Mouse (Mus musculus): ENCODE data around the gene Rfx3. TPM values are rescaled to one million over a fixed set of nuclear protein-coding genes. Genes with fewer than 3 reads are reported as not detected.

Rfx3 gene
- 10 to 100 TPM; 76.3 to 82.1 TPM for total RNA-seq (2021)
- long read RNA-seq, experiment 1, partial matches to known transcripts: 0 of 12 reads
- long read RNA-seq, experiment 1, other reads (novel, unspliced or antisense): 11 of 12 reads
- long read RNA-seq, experiment 2, partial matches to known transcripts: 1 of 7 reads
- long read RNA-seq, experiment 2, other reads (novel, unspliced or antisense): 6 of 7 reads

DNA sequence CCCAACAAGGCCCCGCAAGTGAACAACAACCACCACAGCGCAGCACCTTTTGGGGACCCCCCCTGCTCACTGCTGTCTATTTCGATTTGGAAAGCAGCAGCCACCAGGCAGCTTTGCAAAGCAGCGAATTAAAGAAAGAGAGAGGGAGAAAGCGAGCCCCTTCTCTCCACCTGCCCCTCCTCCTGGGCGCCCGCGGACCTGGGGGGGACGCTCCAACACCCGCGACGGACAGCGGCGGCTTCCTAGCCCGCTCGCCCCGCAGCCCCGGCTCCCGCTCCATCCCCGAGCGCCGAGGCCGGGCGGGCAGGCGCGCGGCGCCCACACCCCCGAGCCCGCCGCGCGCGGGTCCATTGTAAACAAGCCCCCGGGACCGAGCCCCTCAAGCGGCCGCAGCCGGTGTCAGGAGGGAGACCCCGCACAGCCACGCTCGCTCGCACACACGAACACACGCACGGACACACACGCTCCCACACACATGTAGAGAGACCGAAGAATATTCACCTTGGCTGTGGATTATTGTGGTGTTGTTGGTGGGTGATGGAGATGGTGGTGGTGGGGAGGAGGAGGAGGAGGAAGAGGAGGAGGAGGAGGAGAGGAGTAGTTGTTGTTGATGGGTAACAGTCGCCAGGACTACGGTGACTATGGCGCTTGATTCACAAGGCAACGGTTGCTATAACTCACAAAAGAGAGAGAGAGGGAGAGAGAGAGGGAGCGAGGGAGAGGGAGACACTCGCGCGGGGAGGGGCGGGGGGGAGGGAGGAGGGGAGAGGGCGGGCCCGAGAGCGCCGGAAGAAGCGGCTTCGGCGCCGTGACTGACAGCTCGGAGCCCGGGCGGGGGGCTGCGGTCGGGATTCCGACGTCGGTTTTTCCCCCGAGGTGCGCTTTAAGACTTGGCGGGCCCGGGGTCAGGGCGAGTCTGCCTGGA, at the start of gene Rfx3:
Gene Rfx3 (minus strand): TSS at position 696 of the 925 bp plus-strand sequence.
- DNase-seq (ENCODE audit: extremely low spot score in 1 of 2, low spot score in 2 of 2): peak; percentile 47 to 54
- Histone ChIP-seq H3K4me3 (peak within 1 kb of the TSS; percentile 97), H3K27ac (peak within 1 kb of the TSS; percentile 100)
- TF ChIP-seq CTCF (IDR thresholded peaks at IDR 0.05): no peak
- intact Hi-C loops (cut with DNase I): loop anchor here (2.0 to 10.0 kb wide), 5 partner anchors 77 to 617 kb away; no protein-coding TSS in a partner anchor

DNA sequence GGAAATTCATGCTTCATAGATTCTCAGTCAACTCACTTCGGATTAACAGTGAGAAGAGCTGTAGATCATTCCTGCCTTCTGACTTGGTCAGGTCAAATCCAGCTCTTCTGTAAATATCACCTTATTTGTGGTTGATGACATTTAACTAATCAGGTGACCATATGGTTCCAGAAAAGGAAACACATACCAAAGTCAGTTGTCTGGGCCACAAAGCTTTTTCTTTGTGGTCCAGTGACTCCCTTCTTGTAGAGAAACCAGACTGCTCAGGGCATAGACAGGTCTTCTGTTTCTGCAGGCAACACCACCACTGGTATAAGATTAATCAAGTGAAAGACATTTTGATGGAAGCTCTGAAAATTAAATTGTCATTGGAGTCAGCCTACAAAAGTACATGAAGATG, 41.1 kb upstream of the Rfx3 start:
- intact Hi-C loops (cut with DNase I): no loop called here
- Histone ChIP-seq H3K27ac (no peak overlapping the region), H3K4me3 (no peak overlapping the region)
- no peak for DNase-seq (ENCODE audit: extremely low spot score in 1 of 2, low spot score in 2 of 2)
- no peak for TF ChIP-seq CTCF (IDR thresholded peaks at IDR 0.05)

DNA sequence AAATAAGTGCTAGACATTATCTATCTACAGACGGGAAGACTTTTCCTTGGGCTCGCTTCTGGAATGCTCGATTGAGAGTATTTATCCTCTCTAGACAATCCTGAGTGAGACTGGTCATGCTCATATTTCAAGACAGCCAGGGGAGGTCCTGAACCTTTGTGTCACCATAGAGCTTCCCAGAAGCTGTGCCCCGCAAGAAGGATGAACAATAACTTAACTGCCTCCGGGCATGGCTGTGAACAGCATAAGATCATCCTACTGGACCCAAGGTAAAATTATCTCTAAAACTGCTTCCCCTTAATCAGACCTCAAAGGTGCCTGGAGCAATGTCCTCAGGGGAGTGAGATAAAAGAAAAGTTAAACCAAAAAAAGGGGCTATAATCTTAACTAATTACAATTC, 40.6 kb upstream of the Rfx3 start:
- TF ChIP-seq CTCF (IDR thresholded peaks at IDR 0.05): no peak
- DNase-seq (ENCODE audit: extremely low spot score in 1 of 2, low spot score in 2 of 2): no peak
- intact Hi-C loops (cut with DNase I): no loop called here
- Histone ChIP-seq H3K4me3 (no peak overlapping the region), H3K27ac (no peak overlapping the region)

DNA sequence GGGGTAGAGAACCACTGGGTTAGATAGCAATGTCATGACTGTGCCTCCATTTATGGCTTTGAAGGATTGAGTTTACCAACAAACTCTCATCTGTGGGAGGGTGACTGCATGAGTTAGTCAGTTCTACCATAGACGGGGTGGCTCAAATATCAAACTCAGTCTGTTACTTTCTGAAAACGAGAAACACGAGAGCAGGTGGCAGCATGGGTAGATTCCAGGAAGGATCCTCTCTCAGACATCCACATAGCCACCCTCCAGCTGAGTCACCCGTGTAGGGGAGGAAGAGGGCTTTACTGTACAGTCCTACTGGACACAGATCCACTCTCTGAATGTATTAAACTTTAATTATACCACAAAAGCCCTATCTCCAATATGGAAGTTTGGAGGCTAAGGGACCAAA, 38.3 kb upstream of the Rfx3 start:
- intact Hi-C loops (cut with DNase I): no loop called here
- no peak for DNase-seq (ENCODE audit: extremely low spot score in 1 of 2, low spot score in 2 of 2)
- Histone ChIP-seq H3K27ac (no peak overlapping the region), H3K4me3 (no peak overlapping the region)
- TF ChIP-seq CTCF (IDR thresholded peaks at IDR 0.05): no peak

DNA sequence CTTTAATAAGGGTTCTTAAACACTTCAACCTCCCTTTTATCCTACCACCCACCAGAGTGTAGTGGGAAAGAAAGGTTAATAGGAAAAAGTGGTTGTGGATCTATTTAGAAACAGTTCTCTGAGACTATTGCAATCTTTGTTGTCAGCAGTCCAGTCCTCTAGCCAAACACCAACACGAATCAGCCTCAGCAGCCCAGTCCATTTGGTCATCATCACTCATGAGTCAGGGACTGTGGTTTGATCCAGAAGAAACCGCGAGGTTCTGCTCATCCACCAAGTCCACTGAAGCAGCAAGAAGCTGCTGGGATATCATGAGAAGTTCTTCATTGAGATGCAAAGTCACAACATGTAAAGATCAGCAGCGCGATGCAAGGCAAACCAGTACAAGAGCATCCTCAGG, 35.8 kb upstream of the Rfx3 start:
- DNase-seq (ENCODE audit: extremely low spot score in 1 of 2, low spot score in 2 of 2): no peak
- Histone ChIP-seq H3K27ac (no peak overlapping the region), H3K4me3 (no peak overlapping the region)
- intact Hi-C loops (cut with DNase I): no loop called here
- no peak for TF ChIP-seq CTCF (IDR thresholded peaks at IDR 0.05)

DNA sequence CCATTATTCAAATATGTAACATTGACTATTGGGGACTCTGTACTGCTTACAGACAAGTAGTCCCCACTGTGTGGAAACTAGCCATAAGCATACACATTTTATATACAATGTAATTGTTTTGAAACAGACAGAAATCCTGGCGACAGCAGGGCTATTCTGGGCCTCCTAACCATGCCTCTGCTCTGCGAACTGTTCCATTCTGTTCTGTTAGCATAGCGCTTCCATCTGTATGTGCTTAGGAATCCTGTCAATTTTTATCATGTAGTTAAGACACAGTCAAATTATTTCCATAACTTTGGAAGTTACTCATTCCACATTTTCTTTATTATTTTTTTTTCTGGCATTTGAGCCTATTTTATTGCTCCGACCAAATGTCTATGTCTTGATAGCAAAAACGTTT, 34.0 kb upstream of the Rfx3 start:
- no peak for TF ChIP-seq CTCF (IDR thresholded peaks at IDR 0.05)
- intact Hi-C loops (cut with DNase I): no loop called here
- Histone ChIP-seq H3K4me3 (no peak overlapping the region), H3K27ac (no peak overlapping the region)
- no peak for DNase-seq (ENCODE audit: extremely low spot score in 1 of 2, low spot score in 2 of 2)

DNA sequence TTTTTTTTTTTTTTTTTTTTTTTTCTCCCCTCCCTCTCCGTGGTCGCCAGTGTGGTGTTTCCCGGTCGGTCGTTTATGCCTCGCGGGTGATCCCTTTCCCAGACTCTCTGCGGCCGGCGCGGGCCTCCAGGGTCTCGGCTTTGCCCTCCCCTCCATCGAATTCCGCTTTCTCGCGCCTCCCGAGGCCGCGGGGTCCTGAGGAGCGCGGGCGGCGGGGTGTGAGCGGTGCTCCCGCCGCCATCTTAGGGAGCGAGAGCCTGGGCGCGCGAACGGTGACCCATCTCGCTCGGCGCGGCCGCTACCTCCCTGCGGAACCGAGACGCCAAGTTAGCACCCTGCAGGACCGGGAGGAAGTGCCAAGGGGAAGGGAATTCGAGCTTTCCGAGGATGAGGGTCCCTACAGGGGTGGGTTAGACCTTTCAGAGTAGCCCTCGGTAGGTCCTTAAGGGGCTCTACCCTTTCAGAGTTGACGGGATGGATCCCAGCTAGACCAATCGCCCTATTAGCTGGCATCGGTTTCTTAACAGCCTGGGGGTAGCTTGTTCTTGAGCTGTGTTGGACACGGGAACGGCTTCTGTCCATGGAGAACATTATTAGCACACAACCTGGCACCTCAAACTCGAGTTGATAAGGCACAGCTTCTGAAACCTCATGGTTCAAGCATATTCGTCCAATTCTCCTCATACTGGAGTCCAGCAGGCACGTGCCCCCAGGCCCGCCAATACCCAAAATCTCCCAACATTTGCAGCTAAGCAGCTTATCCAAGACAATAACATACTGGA, 943 bp upstream of the Rfx3 start:
- no peak for TF ChIP-seq CTCF (IDR thresholded peaks at IDR 0.05)
- intact Hi-C loops (cut with DNase I): loop anchor here (2.0 to 10.0 kb wide), 5 partner anchors 75 to 615 kb away; no protein-coding TSS in a partner anchor

DNA sequence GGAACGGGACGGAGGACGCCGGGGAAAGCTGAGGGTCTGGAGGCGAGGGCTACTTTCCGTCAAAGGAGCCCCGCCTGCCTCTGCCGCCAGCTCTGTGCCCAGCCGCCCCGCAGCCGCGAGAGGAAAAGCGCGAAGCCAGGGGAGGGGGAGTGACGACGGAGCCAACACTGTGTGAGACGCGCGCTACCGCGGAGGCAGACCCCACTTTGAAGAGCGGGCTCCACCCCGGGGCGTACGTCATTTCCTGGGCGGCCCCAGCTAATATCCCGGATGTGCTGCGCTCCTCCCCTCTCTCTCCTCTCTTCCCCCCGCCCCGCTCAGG, 391 bp upstream of the Rfx3 start:
- peak overlapping the region; percentile 100 for H3K27ac ChIP-seq
- DNase-seq (ENCODE audit: extremely low spot score in 1 of 2, low spot score in 2 of 2): peak; percentile 95 to 96
- peak overlapping the region; percentile 97 for H3K4me3 ChIP-seq
- no peak for TF ChIP-seq CTCF (IDR thresholded peaks at IDR 0.05)
- intact Hi-C loops (cut with DNase I): loop anchor here (2.0 to 10.0 kb wide), 5 partner anchors 76 to 616 kb away; no protein-coding TSS in a partner anchor

More for the DNA sequence above, 943 bp upstream of the Rfx3 start:
- peak overlapping the region; percentile 97 for H3K4me3 ChIP-seq
- H3K27ac ChIP-seq: peak overlapping the region; percentile 100
- peak; percentile 72 to 76 for DNase-seq (ENCODE audit: extremely low spot score in 1 of 2, low spot score in 2 of 2)

DNA sequence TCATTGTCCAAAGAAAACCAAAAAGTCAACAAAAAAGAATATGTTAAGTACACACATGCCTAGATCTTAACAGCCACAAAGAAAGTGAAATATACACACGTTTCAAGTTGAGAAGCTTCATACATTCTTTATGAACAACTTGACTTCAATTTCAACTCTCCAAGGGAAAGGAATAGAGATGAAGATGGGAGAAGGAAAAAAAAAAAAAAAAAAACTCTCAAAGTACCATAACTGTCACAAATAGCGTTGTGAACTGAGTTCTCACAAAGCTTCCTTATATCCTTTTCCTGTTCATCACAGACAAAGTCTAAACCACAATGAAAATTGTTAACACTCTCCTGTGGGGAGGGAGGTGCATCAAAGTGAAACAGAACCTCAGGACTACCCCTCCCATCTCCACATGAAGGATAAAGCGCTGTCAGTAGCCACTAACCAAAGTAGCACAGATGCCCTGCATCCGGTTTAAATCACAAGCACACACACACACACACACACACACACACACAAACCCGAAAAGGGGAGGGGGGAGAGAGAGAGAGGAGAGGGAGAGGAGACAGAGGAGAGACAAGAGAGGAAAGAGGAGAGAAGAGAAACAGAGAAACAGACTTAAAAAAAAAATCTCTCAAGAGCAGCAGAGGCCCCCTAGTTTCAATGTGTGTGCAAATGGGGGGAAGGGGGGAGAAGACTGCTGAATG, 1.2 kb downstream of the Rfx3 start:
- no peak for DNase-seq (ENCODE audit: extremely low spot score in 1 of 2, low spot score in 2 of 2)
- intact Hi-C loops (cut with DNase I): loop anchor here (2.0 to 10.0 kb wide), 8 partner anchors 78 to 618 kb away; no protein-coding TSS in a partner anchor
- H3K27ac ChIP-seq: peak overlapping the region; percentile 100
- no peak for TF ChIP-seq CTCF (IDR thresholded peaks at IDR 0.05)
- H3K4me3 ChIP-seq: peak overlapping the region; percentile 97

DNA sequence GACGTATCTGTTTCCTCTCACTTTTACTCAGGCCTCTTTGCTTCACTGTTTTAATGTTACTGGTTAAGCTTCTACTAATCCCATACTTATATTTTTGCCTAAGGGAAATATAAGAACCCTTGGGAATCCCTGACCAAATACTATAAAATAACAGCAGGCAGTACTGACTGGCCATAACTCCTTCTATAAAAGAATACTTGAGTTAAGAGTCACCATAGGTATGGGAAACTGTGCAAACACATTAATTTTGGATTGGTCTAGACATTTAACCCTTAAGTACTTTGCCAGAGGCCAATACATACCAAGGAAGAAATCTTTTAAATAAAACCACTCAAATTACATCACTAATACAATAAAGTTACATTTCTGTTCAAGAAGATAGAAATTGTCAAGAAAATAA, 6.8 kb downstream of the Rfx3 start:
- Histone ChIP-seq H3K27ac (no peak overlapping the region), H3K4me3 (no peak overlapping the region)
- DNase-seq (ENCODE audit: extremely low spot score in 1 of 2, low spot score in 2 of 2): no peak
- intact Hi-C loops (cut with DNase I): loop anchor here (5.0 to 10.0 kb wide), 3 partner anchors 89 to 427 kb away; no protein-coding TSS in a partner anchor
- TF ChIP-seq CTCF (IDR thresholded peaks at IDR 0.05): no peak

DNA sequence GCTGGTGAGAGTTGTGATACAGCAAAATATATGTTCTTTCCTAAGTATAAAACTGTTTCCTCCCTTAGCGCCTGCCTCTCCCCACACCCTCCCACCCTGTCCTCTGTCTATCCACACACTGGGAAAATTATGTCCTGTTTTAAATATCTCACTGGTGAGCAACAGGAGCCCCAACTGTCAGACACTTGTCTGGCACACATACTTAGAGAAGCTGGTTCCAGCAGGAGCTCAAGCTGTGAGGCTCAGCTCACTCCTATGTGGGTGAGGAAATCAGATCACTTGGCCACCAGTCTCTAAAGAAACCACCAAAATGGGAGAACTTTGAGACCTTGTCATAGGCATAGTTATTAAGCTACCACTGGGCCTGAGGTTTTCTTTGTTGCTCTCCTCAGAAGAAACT, 7.5 kb downstream of the Rfx3 start:
- Histone ChIP-seq H3K27ac (no peak overlapping the region), H3K4me3 (no peak overlapping the region)
- intact Hi-C loops (cut with DNase I): loop anchor here (2.0 to 10.0 kb wide), 4 partner anchors 89 to 445 kb away; no protein-coding TSS in a partner anchor
- no peak for TF ChIP-seq CTCF (IDR thresholded peaks at IDR 0.05)
- DNase-seq (ENCODE audit: extremely low spot score in 1 of 2, low spot score in 2 of 2): no peak

All from left cerebral cortex, adult 2 months (tissue).